Mouse (Mus musculus) kidney, postnatal 36 days (tissue): ENCODE results near the gene Sema5a.

Experiments
- DNase-seq, 2 experiments: peaks; one replicate each; pipeline ENCODE4 v3.0.0; 2021 to 2022; ENCODE audit warnings: mixed read lengths in 2 of 2

Sema5a gene

GRCm38 (mm10) chr15:32685152-32685551 lies 440.5 kb downstream of the Sema5a start:
- no peak for DNase-seq

GRCm38 (mm10) chr15:32691021-32691420 lies 446.4 kb downstream of the Sema5a start:
- no peak for DNase-seq

- no peak for DNase-seq
Observed at GRCm38 (mm10) chr15:32693006-32693405, 448.4 kb downstream of the Sema5a start.

GRCm38 (mm10) chr15:32717298-32717985 lies 472.8 kb downstream of the Sema5a start:
- DNase-seq, result no peak

- DNase-seq, result peak; percentile 47 to 72
Observed at GRCm38 (mm10) chr15:32718293-32718963, 473.8 kb downstream of the Sema5a start.

GRCm38 (mm10) chr15:32718964-32719311 lies 474.3 kb downstream of the Sema5a start:
- no peak for DNase-seq

- peak; percentile 27 to 54 for DNase-seq
Observed at GRCm38 (mm10) chr15:32730839-32731238, 486.2 kb downstream of the Sema5a start.
